Mouse (Mus musculus) lung, adult 18-20 months (tissue): ENCODE measurements around the gene Bbof1.

ENCODE experiments used
- DNase-seq, 2 experiments: peaks; one replicate each; pipeline ENCODE4 v3.0.0; 2022; ENCODE audit warnings: mixed read lengths in 2 of 2

Bbof1 gene

DNA sequence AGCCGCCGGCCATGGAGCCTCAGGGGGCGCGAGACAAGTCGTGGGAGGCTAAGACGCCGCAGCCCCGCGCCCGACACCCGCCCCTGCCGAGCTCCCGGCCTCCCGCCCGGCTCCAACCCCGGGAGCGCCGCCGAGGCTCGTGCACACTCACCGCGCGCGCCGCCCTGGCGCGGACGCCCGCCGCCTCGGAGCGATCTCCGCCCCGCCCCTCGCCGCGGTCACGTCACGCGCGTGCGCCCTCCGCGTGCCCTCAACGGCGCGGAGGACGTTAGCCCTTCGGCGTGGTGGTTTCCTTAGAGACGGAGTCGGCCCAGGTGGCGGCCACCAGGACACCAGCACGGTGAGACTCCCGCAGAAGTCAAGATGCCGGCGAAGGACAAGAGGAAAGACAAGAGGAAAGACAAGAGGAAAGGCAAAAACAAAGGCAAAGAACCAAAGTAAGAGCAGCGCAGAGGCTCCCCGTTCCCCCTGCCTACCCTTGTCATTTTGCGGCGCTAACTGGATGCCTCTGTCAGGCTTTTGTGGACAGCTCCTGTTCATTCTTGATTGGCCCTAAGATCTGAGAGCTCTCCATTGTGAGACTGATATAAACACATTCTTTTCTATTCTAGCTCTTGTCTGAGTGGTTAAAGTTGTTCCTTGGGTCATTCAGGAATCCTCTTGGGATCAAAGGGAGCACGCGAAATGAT, at the start of gene Bbof1, which contains the start of gene Entpd5:
Gene Bbof1 (plus strand): TSS at position 253 of the 689 bp plus-strand sequence.
Gene Entpd5 (minus strand): TSS at position 211 of the 689 bp plus-strand sequence.
- DNase-seq, result peak; percentile 87 to 92

- peak; percentile 96 to 97 for DNase-seq
Observed at GRCm38 (mm10) chr12:84361555-84362489, 47.0 kb upstream of the Bbof1 start, which contains the start of the genes Coq6 and Fam161b. TSS of gene Coq6 (plus strand) at chr12:84361657. TSS of gene Fam161b (minus strand) at chr12:84361833.

DNA sequence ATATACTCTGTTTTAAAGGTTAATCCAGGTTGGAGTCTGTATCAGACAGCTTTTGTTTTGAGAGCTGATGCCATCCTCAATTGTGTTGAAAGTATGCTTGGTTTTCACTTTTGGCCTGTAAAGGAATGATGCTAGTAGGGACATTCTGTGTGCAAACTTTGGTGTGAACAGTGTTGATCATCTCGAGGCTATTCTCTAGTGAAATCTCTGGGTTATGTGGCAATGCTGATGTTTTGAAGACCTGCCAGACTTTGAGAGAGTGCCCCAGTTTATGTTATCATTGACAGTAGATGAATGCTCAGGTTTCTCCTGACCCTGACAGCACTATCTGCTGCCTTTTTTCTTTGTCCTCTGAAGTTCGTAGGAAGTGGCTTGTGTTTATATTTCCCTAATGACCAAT, 46.0 kb upstream of the Bbof1 start:
- no peak for DNase-seq

GRCm38 (mm10) chr12:84364291-84364690, 44.6 kb upstream of the Bbof1 start:
- DNase-seq, result no peak

GRCm38 (mm10) chr12:84365137-84365536, 43.7 kb upstream of the Bbof1 start:
- no peak for DNase-seq

GRCm38 (mm10) chr12:84366971-84367370, 41.9 kb upstream of the Bbof1 start:
- no peak for DNase-seq

GRCm38 (mm10) chr12:84371647-84372046, 37.2 kb upstream of the Bbof1 start:
- no peak for DNase-seq

- no peak for DNase-seq
Observed at GRCm38 (mm10) chr12:84373831-84374481, 34.9 kb upstream of the Bbof1 start.

GRCm38 (mm10) chr12:84382369-84382768, 26.5 kb upstream of the Bbof1 start:
- no peak for DNase-seq

DNA sequence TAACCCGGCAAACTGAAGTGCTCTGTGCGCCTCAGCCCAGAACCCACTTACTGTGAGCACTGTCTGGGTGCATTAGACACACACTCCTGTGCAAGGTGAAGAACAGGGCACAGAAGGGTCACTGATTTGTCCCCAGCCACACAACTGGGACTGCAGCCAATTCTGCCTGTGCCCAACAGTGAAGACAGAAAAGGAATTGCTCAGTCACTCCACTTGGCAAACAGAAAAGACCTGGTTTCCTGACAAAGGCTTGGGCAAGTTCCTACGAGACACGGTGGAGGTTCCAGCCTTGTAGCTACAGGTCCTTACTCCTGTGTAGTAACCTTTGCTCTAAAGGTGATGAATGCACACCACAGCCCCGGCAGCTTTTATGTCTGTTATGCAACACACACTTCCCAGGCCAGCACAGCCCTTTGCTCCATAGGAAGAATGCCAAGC, 24.2 kb upstream of the Bbof1 start:
- DNase-seq, result peak; percentile 65 to 84

DNA sequence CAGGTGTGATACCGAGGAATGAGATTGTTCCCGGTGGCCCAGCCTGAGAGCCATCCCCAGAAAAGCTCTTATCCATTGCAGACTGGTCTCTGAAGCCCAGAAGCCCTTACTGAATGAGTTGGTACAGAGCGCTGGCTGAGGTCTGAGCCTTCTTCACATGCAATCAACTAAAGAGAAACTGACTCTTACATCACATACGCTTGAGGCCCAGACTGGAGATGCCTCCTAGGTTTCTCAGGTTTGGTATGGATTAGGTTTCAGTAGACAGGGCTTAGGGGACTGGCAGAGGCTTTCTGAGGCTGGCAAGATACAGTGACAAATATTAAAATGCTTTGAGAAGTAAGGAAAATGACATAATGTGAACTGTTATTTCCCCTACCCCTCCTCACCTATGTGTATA, 23.5 kb upstream of the Bbof1 start:
- no peak for DNase-seq

- peak; percentile 36 to 62 for DNase-seq
Observed at GRCm38 (mm10) chr12:84388097-84388496, 20.8 kb upstream of the Bbof1 start.

- DNase-seq, result no peak
Observed at GRCm38 (mm10) chr12:84388774-84389400, 20.0 kb upstream of the Bbof1 start.

DNA sequence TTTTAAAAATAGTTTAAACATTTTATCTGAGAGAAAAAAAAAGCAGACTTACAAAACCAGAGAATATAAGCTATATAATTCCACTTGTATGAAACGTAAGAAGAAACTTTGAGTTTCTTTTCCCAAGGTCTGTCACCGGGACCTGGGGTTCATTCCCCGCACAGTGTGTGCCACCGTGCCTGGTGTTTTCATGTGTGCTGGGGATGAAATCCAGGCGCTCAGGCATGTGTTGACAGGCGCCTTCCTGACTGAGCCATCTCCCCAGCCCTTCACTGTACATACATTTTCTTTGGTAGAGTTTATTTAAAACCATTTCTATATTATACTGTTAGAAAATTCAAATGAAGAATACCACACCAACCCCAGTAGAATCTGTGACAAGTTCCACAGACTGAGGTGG, 18.5 kb upstream of the Bbof1 start:
- no peak for DNase-seq

GRCm38 (mm10) chr12:84392681-84393080, 16.2 kb upstream of the Bbof1 start:
- no peak for DNase-seq

GRCm38 (mm10) chr12:84393847-84394246, 15.0 kb upstream of the Bbof1 start:
- DNase-seq, result no peak

- DNase-seq, result no peak
Observed at GRCm38 (mm10) chr12:84396947-84397679, 11.8 kb upstream of the Bbof1 start.

GRCm38 (mm10) chr12:84397685-84398084, 11.2 kb upstream of the Bbof1 start:
- DNase-seq, result no peak

DNA sequence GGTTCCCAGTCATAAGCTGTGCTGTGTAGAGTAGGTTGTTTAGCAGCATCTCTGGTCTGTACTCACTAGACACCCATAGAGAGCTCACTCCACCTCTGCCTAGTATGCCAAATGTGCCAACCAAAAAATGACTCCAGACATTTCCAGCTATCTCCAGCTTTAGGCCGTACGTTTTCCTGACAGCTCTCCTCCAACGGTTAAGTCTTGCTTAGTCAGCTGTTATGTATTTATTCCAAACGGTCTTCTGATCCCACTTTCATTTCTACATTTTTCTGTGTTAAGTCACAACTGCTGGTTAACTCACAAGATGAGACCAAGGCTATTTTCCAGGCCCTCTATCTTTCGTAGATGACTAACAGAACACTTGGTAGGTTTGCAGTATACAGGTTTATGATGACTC, 10.2 kb upstream of the Bbof1 start:
- no peak for DNase-seq

- DNase-seq, result peak in 1 of 2 experiments; percentile 35
Observed at GRCm38 (mm10) chr12:84399135-84399534, 9.7 kb upstream of the Bbof1 start.

DNA sequence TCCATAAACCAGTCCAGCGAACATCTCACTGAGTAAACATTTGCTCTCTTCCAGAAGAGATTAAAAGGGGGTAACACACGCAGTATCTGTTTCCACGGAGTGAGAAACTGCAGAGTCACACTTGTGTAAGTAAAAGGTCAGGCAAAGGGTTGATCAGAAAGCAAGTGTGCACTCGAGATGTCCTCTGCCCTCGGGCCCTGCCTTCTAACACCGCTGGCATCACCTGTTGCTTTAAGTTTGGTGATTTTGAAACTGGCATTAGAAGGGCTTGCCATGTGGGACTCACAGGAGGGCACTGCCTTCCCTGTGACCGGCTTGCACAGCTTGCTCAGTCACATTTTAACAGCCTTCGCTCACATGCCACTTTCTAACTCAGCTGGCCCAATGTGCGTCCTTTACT, 9.2 kb upstream of the Bbof1 start:
- DNase-seq, result peak; percentile 17 to 57

DNA sequence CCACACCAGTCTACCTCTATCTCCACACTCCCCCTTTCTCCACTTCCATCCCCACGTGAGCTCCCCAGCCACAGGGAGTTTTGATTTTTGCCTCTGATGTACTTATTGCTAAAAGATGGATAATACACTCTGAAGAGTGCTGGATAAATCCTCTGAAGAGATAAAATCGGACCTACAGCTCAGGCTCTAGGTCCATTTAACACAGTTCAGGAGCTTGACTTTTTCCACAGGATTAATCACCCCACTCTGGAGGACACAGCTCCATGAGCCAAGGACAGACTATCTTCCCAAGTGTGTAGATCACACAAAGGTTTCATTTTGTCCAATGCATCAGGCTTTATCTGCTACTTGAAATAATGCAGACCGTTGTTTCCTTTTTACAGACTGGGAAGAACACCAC, 8.8 kb upstream of the Bbof1 start:
- no peak for DNase-seq
